Mouse (Mus musculus) cerebellum, adult 2 months (tissue): ENCODE data around the gene Pde4c.

Experiments
- CTCF ChIP-seq: fragments of 200-500 bp; IDR thresholded peaks from 2 replicates; pipeline ENCODE4 v1.5.1; 2011; ENCODE audit warnings: low read depth, mild to moderate bottlenecking, control low read depth, low read length, moderate library complexity, borderline replicate concordance; ENCODE audit not compliant: insufficient read depth
- POLR2A ChIP-seq: fragments of 200-500 bp; IDR thresholded peaks from 2 replicates; pipeline ENCODE4 v1.6.1; 2011; ENCODE audit warnings: low read length, control low read depth, borderline replicate concordance; ENCODE audit not compliant: insufficient read depth

DNA sequence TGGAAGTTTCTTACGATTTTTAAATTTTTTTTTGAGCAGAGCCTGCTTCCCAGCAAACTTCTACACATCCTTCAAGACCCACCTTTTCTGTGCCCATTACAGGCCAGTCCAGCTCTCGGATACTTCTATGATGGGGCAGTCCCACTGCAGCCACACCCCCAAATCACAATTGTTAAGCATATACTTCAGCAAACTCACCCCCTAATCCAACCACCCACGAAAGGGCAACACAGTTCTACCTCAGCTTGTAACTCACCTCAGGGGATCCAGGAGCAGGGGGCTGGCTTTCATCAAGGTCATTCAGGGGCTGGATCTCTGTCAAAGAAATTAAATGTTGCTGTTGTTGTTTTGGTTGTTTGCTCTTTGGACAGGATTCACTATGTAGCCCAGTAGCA, 63.5 kb downstream of the Pde4c start:
- TF ChIP-seq CTCF (no peak), POLR2A (no peak)
